Mouse (Mus musculus): Measurements from ENCODE around the gene Tmco2.

DNA sequence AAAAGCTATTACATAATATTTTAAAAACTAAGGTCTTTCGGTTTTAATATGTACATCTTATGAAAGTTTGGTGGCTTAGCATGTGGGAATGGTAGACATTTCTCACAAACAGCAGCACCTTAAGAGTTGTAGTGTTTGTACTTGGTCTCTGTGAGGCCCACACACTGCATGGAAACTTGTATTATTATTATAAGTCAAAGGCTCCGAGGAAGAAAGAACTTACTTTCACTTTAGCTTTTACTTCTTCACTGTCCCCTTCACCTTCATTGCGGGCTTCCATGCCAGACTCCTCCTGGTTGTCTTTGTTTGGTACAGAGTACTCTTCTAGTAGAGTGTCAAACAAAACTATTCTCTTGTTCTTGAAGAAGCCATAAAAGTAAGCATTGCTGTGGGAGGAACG, 34.8 kb downstream of the Tmco2 start:
- no peak for TF ChIP-seq CTCF (IDR thresholded peaks at IDR 0.05; ENCODE audit: borderline replicate concordance, control insufficient read depth, extremely low read depth, insufficient read depth, low read length, poor library complexity)
- TF ChIP-seq POLR2A (IDR thresholded peaks at IDR 0.05; ENCODE audit: control insufficient read depth, extremely low read depth, insufficient read depth, low read length, poor library complexity) = no peak
